Mouse (Mus musculus) myocyte (in vitro differentiated cells): ENCODE measurements around the gene Tmem43.

Experiments used
- E2F4 ChIP-seq: IDR thresholded peaks from one replicate; pipeline ENCODE4 v1.6.1; 2011; ENCODE audit warnings: mild to moderate bottlenecking, control low read depth, moderate library complexity; ENCODE audit not compliant: insufficient read depth
- MAX ChIP-seq: IDR thresholded peaks from one replicate; pipeline ENCODE4 v1.6.1; 2011; ENCODE audit warnings: low read depth, mild to moderate bottlenecking, control low read depth
- MYOD1 ChIP-seq, 3 experiments: IDR thresholded peaks; one replicate each; pipeline ENCODE4 v1.6.1; 2011; ENCODE audit warnings: control low read depth in 2 of 3, low read depth in 2 of 3, mild to moderate bottlenecking in 2 of 3, moderate library complexity in 1 of 3; ENCODE audit not compliant: insufficient read length in 2 of 3, control insufficient read depth in 1 of 3
- MYOG ChIP-seq, 3 experiments: IDR thresholded peaks; one replicate each; pipeline ENCODE4 v1.6.1; 2011; ENCODE audit warnings: control low read depth in 2 of 3, low read depth in 2 of 3, mild to moderate bottlenecking in 2 of 3; ENCODE audit not compliant: insufficient read length in 2 of 3, control insufficient read depth in 1 of 3, insufficient read depth in 1 of 3
- POLR2A ChIP-seq: IDR thresholded peaks from one replicate; pipeline ENCODE4 v1.6.1; 2011; ENCODE audit warnings: low read depth, mild to moderate bottlenecking, control low read depth, moderate library complexity; ENCODE audit not compliant: insufficient read length
- USF1 ChIP-seq: IDR thresholded peaks from one replicate; pipeline ENCODE4 v1.6.1; 2011; ENCODE audit warnings: low read depth, mild to moderate bottlenecking, control low read depth, moderate library complexity

DNA sequence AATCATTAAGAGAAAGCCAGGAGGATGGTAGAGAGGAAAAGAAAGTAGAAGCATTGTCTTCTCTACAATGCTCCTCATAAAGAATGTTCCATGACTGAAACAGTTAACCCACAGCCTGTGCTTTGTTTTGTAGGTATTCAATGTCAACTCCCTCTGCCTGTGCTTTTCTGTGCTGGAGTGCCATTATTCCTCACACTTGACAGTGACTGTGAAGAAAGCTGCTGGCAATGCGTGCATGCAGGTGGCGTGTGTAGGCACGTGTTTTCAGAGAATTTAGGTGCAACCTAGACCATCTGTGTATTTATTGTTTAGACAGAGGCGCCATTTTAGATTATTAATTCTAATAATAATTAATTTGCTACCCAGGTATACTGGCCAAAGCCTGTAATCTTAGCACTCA, 49.4 kb upstream of the Tmem43 start:
- TF ChIP-seq MYOG (IDR thresholded peaks at IDR 0.05; ENCODE audit: control insufficient read depth in 1 of 3, insufficient read depth in 1 of 3, insufficient read length in 2 of 3, low read depth in 2 of 3) (no peak), POLR2A (no peak), USF1 (no peak), MYOD1 (IDR thresholded peaks at IDR 0.05; ENCODE audit: control insufficient read depth in 1 of 3, insufficient read length in 2 of 3, low read depth in 2 of 3) (no peak), MAX (no peak), E2F4 (no peak)
